Mouse (Mus musculus): ENCODE data around the gene Polr2e. TPM values are rescaled to one million over a fixed set of nuclear protein-coding genes. Genes with fewer than 3 reads are reported as not detected.
A peak's percentile ranks its signal among the peaks of the same experiment; 100 is the strongest.

The Polr2e gene
- polyA plus RNA-seq, 1 experiment: 205 TPM

DNA sequence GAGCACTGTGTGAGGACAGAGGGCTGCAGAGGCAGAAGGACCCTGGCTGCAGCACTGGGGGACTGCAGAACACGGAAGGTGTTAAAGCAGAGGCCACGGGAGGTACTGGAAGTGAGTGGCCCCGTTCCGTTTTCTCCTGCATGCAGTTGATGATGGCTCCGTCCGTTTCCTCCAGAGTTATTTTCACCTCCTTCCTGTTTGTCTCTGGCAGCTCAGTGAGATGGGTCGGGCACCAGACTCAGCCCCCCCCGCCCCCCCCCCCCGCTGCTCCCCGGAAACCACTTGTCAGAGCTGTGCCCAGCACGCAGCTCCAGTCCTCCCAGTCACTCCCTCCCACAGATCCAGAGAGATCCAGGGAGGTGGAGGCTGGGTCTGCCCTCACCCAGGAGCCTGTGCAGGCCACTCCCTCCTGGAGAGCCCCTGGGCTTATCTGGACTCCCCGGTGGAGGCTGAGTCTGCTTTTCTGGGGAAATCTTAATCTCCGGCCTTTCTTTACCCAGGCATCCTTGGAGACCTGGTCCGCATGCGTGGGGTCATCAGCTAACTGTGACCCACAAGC lies 20.8 kb downstream of the Polr2e start:
- no peak for DNase-seq (ENCODE audit: extremely low spot score in 1 of 2, low spot score in 1 of 2)

DNA sequence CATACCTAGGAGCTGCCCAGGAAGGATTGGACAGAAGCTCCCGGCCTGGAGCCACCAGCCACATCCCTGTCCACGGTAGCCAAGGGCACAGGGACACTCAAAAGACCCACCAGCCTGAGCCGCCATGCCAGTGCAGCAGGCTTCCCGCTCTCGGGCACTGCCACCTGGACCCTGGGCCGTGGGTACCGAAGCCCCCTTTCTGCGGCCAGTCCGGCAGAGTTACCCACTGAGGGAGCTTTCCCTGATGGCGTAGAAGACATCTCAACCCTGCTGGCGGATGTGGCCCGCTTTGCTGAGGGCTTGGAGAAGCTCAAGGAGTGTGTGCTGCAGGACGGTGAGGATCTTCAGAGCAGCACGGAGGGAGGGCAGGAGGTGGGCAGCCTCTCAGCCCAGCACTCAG lies 21.8 kb downstream of the Polr2e start:
- DNase-seq (ENCODE audit: extremely low spot score in 1 of 2, low spot score in 1 of 2): no peak

DNA sequence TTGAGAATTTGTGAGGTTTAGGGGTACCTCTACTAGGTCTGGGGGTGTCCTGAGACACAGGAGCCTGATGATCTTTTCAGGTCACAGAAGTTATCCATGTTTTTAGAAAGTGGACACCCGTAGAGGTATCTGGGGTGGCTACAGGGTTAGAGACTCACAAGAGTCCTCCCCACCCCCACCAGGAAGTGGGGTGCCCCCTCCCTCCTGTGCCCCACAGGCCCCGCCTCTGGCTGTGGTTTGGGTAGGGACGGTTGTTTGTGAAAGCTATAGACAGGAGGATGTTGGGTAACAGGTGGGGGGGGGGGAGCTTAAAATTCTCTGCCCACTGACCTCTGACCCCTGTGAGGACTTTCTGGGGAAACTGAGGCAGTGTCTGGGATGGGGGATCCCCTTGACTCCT lies 22.2 kb downstream of the Polr2e start:
- no peak for DNase-seq (ENCODE audit: extremely low spot score in 1 of 2, low spot score in 1 of 2)

DNA sequence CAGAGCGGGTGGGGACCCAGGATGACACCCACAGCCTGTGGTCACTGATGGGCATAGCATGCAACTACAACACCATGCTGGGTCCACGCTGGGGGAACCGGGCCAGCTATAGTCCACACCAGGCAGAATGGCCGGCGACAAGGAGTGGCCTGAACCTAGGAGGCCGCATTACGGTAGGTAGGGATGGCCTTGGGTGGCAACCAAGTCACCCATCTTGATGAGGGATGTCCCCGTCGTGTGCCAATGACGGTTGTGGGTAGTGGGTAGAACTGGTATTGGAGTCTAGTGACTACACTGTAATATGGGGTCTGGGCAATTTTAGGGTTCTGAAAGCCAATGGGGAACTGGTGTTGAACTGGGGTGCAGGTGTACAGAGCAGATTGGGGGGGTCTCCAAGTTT lies 22.7 kb downstream of the Polr2e start:
- no peak for DNase-seq (ENCODE audit: extremely low spot score in 1 of 2, low spot score in 1 of 2)

DNA sequence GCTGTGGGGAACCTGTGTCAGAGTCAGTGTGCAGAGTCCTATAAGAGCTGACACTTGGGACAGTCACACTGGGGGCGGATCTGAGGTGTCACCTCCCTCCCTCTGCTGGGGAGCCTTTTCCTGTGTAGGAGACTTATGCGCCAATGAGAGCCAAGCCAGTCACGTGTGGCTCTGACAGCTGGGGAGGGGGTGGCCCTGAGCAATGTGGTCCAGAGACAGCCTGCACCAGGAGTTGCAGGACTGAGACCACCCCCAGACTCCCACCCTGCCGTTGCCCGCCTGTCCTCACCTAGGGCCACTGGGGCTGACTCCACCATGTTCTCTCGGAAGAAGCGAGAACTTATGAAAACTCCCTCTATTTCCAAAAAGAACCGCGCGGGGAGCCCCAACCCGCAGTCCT lies 23.1 kb downstream of the Polr2e start, which contains the start of gene Arhgap45:
TSS of gene Arhgap45 (plus strand) at position 143 of the 400 bp plus-strand sequence.
- DNase-seq (ENCODE audit: extremely low spot score in 1 of 2, low spot score in 1 of 2): peak in 1 of 2 experiments; percentile 29

DNA sequence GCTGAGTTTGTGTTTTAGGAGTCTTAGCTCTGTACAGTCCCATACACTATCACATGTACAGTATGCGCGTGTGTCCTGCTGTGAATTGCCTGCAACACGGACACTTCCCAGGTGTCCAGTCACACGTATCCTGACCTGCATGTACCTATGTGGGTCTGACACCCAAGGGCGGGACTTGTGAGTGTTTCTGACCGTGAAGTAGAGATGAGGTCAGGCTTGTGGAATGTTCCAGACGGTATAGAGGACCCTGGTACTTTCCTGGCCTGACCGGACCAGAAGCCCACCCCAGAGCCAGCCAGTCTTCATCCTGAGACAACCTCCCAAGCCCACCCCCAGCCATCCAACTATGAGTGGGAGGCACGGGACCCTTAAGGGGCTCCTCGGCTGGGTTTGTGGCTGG lies 24.0 kb downstream of the Polr2e start:
- DNase-seq (ENCODE audit: extremely low spot score in 1 of 2, low spot score in 1 of 2): no peak

DNA sequence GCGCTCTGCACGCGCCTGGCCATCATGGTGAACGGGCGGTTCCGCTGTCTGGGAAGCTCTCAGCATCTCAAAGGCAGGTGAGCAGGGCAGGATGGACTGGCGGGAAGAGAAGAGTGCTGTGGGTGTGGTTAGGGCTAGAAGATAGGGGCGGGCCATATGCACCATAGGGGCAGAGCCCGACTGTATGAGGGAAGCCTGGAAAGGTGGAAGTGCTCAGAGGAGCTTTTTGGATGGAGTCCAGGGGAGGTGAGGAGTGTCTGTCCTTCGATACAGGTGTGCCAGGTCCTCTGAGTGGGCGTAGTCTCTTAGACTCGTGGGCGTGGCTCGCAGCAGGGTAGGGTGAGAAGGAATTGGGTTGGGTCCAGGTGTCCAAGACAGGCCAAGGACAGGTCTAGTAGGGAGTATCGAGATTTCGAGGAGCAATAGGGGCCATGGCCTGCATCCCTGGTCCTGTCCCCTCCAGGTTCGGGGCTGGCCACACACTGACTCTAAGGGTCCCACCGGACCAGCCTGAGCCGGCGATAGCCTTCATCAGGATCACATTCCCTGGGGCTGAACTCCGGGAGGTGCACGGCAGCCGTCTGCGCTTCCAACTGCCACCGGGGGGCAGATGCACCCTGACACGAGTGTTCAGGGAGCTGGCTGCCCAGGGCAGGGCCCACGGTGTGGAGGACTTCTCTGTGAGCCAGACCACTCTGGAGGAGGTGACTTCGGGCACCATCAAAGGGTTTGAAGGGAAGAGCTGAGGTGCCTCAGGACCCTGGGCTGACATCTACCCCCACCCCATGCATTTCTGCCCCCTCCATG lies 24.9 kb downstream of the Polr2e start:
- DNase-seq (ENCODE audit: extremely low spot score in 1 of 2, low spot score in 1 of 2): no peak

DNA sequence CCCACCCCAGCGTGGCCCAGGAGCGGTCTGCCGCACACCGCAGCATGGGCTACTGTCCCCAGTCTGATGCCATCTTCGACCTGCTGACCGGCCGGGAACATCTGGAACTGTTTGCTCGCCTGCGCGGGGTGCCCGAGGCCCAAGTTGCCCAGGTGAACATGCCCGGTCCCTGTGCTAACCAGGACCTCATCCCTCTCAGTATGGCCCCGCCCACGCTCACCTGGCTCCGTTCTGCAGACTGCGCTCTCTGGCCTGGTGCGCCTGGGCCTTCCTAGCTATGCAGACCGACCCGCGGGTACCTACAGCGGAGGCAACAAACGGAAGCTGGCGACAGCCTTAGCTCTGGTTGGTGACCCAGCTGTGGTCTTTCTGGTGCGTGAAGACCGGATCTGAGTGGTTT lies 26.0 kb downstream of the Polr2e start:
- DNase-seq (ENCODE audit: extremely low spot score in 1 of 2, low spot score in 1 of 2): no peak

DNA sequence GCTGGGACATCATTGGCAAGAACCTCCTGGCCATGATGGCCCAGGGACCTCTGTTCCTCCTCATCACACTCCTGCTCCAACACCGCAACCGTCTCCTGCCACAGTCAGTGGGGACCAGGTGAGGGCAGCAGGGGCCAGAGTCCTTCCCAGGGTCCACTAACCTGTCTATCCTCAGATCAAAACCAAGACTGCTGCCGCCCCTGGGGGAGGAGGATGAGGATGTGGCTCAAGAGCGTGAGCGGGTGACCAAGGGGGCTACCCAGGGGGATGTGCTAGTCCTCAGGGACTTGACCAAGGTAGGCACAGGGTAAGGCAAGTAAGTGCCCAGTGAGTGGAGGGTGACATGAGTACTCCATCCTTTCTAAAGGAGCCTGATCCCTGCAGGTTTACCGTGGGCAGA lies 27.9 kb downstream of the Polr2e start:
- DNase-seq (ENCODE audit: extremely low spot score in 1 of 2, low spot score in 1 of 2): no peak

DNA sequence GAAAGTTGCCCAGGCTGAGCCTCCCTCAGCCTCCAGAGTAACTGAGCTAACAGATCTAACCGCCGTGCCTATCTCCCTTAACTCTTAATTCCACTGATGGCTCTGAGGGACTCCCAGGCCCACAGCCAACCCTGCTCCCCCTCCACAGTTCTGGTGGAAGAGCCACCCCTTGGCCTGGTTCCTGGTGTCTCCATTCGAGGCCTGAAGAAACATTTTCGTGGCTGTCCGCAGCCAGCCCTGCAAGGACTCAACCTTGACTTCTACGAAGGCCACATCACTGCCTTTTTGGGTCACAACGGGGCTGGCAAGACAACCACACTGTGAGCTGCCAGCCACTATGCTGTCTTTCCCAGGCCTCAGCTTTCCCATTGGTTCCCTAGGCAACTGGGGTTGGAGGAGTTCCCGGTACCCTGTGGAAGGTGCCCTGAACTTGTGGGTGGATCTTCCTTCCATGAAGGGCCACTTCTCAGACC lies 35.3 kb downstream of the Polr2e start:
- DNase-seq (ENCODE audit: extremely low spot score in 1 of 2, low spot score in 1 of 2): no peak

DNA sequence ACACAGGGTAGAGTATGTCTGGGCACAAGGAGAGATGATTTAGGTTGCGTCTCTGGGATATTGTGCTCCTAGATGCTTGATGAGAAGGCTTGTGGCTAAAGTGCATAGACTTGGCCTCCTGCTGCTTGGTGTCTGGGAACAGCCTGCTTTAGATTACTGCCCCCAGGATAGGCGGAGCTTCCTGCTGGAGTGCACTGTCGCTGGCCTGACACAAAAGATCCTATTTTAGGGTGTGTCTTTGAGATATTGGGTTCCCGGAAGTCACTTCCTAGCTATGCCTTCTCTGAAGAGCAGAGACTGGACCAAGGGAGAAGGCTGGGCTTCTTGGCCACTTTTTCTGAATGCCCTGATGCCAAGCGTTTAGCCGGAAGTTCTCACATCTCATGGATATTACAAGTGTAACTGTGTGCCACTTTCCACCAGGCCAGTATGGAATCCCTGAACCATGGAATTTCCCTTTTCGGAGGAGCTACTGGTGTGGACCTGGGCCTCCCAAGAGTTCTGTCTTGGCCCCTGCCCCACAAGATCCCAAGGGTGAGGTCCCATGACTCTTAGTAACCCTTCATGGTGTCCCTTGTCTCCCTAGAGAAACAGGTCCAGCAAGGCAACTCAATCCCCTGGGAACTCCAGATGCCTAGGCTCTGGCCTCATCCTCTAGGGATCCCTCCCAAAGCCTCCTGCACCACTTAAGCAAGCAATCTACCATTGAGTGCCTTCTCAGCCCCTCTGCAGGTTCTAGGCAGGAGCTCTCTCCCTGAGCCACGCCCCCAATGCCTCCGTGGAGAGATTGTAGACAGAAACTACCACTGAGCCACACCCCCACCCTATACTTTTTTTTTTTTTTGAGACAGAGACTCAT lies 36.0 kb downstream of the Polr2e start:
- DNase-seq (ENCODE audit: extremely low spot score in 1 of 2, low spot score in 1 of 2): no peak

DNA sequence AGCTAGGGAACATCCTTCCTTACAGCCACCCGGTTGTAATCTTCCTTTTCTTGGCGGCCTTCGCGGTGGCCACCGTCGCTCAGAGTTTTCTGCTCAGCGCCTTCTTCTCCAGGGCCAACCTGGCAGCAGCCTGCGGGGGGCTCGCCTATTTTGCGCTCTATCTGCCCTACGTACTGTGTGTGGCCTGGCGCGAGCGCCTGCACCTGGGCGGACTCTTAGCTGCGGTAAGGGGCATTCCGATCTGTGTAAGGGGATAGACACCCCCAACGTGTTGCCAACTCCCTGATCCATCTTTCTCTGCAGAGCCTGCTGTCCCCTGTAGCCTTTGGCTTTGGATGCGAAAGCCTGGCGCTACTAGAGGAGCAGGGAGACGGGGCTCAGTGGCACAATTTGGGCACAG lies 36.8 kb downstream of the Polr2e start:
- no peak for DNase-seq (ENCODE audit: extremely low spot score in 1 of 2, low spot score in 1 of 2)

DNA sequence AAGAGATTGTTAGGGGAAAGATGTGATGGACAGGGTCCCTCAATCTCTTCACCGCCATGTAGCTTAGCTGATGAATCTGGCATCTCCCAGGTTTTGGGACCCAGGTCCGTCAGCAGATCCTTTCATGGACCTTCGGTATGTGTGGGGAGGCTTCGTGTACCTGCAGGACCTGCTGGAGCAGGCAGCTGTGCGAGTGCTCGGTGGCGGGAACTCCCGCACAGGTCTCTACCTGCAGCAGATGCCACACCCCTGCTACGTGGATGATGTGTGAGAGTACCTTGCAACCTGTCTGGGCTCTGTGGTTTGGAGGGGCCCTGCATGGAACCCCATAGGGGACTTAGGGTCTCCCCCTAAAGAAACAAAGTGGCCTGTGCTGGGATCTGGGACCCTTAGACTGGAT lies 37.6 kb downstream of the Polr2e start:
- DNase-seq (ENCODE audit: extremely low spot score in 1 of 2, low spot score in 1 of 2): no peak

DNA sequence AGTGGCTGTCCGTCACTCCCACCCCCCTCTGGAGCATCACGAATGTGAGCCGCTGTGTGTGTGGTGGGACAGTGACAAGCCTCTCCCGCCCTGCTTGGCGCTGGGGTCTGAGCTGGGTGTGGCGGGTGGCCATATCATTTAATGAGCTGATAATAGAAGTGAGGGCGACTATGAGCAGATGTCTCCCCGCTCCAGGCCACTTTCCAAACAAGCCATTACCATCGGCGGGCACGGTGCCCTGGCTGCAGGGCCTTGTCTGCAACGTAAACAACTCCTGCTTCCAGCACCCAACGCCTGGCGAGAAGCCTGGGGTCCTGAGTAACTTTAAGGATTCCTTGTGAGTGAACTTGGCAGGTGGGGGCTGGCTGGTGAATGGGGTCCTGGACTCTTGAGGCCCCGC lies 41.8 kb downstream of the Polr2e start:
- DNase-seq (ENCODE audit: extremely low spot score in 1 of 2, low spot score in 1 of 2): no peak

DNA sequence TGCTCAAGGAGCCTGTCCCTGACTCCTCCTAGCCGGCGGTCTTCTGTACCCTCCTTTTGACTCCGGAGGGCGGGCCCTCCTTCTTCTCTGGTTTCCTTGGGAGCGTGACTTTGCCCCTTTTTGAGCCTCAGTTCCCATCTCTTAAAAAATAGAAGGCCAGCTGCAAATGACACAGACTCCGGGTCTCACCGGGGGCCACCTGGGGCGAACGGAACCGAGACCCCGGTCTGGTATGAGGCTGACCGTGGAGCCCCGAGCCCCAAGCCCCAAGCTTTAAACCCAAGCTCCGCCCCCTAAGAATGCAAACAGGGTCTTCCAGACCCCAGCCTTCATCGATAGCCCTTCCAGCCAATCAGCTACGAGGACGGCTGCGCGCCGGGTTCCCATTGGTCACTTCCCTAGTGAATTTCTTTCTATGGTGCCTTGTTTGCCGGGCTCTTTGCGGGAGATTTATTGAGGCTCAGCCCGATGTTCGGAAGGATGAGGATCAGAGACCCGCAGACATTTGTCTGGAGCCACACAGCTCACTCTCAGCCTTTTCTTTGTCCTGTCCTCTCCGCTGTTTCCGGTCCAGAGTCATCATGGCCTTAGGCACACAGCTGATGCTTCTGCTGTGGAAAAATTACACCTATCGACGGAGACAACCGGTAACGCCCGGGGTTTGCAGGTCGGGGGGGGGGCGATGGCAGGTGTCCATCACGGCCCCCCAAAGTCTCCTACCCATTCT lies 42.4 kb downstream of the Polr2e start:
- DNase-seq (ENCODE audit: extremely low spot score in 1 of 2, low spot score in 1 of 2): peak in 1 of 2 experiments; percentile 83

DNA sequence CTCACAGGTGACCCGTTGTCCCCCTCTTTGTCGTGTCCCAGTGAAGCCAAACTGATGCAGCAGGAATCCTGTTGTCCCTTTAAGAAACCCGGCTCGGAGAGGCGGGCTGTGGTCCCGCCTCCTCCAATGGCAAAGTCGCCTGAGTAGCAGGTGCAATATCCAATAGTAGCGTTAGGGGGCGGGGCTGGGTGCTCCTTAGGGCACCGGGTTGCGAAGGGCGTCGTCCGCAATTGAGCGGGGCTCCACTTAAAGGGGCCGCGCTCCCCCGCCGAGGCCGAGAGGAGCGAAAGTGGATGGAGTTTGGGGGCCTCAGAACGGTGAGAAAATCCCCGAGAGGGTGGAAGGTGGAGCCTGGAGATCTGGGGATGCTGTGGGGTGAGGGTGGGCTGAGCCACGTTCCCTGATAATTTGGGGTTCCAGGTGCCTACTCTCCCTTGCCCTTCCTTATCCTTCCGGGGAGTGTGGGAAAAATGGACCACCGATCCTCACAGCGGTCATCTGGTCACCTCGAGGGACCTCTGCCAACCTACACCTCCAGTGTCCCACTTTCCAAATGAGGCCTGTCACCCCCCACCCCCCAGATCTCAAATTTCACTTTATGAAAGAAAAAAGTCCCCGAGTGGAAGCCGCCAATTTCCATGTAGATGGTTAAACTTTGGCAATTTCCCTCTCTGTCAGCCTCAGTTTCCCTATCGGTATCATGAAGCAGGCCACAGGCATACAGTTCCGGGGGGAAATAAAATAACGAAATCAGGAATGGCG lies 43.1 kb downstream of the Polr2e start, which contains the start of gene Abca7:
TSS of gene Abca7 (plus strand) at position 223 of the 762 bp plus-strand sequence.
- peak; percentile 85 to 97 for DNase-seq (ENCODE audit: extremely low spot score in 1 of 2, low spot score in 1 of 2)

DNA sequence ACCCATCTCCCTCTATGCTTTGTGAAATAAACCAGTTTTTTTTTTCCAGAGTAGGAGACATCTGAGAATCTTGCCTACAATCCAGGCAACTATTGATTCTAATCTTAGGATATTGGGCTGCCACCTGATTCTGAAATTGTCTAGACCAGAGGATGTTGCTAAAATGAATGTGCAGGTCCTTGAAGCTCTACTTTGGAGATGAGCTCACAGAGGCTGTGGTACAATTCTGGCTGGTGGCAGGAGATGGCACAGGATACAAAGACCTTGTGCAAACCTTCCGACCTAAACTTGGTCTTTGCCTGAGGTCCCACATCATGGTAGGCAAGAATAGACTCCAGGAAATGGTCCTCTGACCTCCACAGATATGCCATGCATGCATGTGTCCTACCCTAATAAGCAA lies 44.0 kb downstream of the Polr2e start:
- no peak for DNase-seq (ENCODE audit: extremely low spot score in 1 of 2, low spot score in 1 of 2)

DNA sequence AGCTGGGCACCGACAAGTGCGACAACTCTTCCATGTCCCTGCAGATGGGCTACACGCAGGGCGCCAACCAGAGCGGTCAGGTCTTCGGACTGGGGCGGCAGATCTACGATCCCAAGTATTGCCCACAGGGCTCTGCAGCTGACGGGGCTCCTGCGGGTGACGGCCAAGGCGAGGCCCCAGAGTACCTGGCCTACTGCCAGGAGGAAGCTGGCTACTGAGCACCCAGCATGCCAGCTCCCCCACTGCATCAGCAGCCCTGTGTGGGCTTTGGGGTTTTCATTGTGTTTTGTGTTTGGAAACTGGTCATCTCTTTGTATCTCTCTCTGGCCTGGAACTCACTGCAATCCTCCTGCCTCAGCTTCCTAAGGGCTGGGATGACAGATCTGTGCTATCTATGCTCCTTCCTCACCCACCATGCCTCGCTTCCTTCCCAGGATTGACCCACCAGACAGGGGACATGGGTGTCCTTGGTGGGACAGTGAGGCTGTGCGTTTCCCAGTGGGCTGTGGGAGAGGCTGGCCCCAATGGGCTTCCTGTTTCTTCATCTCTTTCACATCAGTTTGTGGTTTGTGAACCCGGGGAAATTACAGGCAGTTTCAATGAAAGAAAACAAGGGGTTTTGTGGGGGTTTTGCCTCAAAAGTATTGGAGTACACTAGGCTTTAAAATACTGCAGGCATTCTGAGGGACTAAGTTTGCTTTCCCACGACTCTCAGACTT lies 45.0 kb downstream of the Polr2e start:
- DNase-seq (ENCODE audit: extremely low spot score in 1 of 2, low spot score in 1 of 2): no peak

DNA sequence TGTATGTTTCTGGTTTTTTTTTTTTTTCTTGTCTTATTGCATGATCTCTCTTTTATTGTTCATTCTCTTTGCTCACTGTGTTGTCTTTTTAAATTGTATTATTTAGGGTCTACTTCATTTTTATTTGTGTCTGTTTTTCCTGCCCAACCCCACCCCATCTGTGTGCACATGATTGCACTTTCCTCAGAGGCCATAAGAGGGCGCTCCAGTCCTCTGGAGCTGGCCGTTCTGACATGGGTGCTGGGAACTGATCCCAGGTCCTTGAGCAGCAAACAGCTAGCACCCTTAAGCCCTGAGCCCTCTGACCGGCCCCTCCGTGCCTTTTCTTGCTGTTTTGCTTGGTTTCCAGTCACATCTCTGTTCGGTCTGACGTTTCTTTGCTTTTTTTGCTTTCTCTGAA lies 48.0 kb downstream of the Polr2e start:
- DNase-seq (ENCODE audit: extremely low spot score in 1 of 2, low spot score in 1 of 2): no peak

Data from frontal cortex, adult 2 months (tissue).